Mouse (Mus musculus) frontal cortex, adult 2 months (tissue): ENCODE measurements around the gene Prcd. TPM values are rescaled to one million over a fixed set of nuclear protein-coding genes. Genes with fewer than 3 reads are reported as not detected.

Source experiments
- polyA plus RNA-seq: library from polyadenylated mRNA; depleted of rRNA; stranded (reverse); fragments of >200 nt; gene quantifications from 2 replicates; pipeline ENCODE4 v1.2.3, GENCODE M21; 2012; rRNA removed

The Prcd gene
- polyA plus RNA-seq, 1 experiment, result 6.4 TPM

Other genes starting within 250 kb of the Prcd start
- gene Rnf157, start 240.5 kb upstream of the Prcd start, polyA plus RNA-seq, result 180 and 191 TPM in 2 replicates
- 58.7 TPM in 2 replicates for gene Ubald2, start 219.4 kb upstream of the Prcd start, polyA plus RNA-seq
- gene Qrich2, start 187.3 kb upstream of the Prcd start, polyA plus RNA-seq, result 0.04 TPM in 1 of 2 replicates, not detected in the other
- gene Prpsap1, start 159.3 kb upstream of the Prcd start, polyA plus RNA-seq, result 114 and 119 TPM in 2 replicates
- gene Sphk1, start 122.6 kb upstream of the Prcd start, polyA plus RNA-seq, result 13.7 and 17.6 TPM in 2 replicates
- gene Ube2o, start 72.1 kb upstream of the Prcd start, polyA plus RNA-seq, result 77.1 and 86.0 TPM in 2 replicates
- 2.1 and 2.8 TPM in 2 replicates for gene Aanat, start 67.1 kb upstream of the Prcd start, polyA plus RNA-seq
- gene Rhbdf2, start 26.5 kb upstream of the Prcd start, polyA plus RNA-seq, result 1.8 and 2.0 TPM in 2 replicates
- 55.3 and 57.6 TPM in 2 replicates for gene Cygb, start 779 bp downstream of the Prcd start, polyA plus RNA-seq
- not detected in 2 replicates for gene St6galnac1, start 122.0 kb downstream of the Prcd start, polyA plus RNA-seq
- 13.1 and 16.8 TPM in 2 replicates for gene Mxra7, start 174.5 kb downstream of the Prcd start, polyA plus RNA-seq
- 36.6 and 39.8 TPM in 2 replicates for gene Mettl23, start 189.7 kb downstream of the Prcd start, polyA plus RNA-seq
- gene Jmjd6, start 189.9 kb downstream of the Prcd start, polyA plus RNA-seq, result 24.4 and 25.0 TPM in 2 replicates
- gene Mfsd11, start 198.9 kb downstream of the Prcd start, polyA plus RNA-seq, result 37.9 and 41.2 TPM in 2 replicates
- 324 and 333 TPM in 2 replicates for gene Srsf2, start 199.6 kb downstream of the Prcd start, polyA plus RNA-seq